Mouse (Mus musculus): ENCODE results near the gene Lrit2.

Gene Lrit2

GRCm38 (mm10) chr14:37067629-37068028 lies at the start of gene Lrit2:
Gene Lrit2 (plus strand): TSS chr14:37067929.
- no peak for DNase-seq (ENCODE audit: low spot score in 2 of 2)

DNA sequence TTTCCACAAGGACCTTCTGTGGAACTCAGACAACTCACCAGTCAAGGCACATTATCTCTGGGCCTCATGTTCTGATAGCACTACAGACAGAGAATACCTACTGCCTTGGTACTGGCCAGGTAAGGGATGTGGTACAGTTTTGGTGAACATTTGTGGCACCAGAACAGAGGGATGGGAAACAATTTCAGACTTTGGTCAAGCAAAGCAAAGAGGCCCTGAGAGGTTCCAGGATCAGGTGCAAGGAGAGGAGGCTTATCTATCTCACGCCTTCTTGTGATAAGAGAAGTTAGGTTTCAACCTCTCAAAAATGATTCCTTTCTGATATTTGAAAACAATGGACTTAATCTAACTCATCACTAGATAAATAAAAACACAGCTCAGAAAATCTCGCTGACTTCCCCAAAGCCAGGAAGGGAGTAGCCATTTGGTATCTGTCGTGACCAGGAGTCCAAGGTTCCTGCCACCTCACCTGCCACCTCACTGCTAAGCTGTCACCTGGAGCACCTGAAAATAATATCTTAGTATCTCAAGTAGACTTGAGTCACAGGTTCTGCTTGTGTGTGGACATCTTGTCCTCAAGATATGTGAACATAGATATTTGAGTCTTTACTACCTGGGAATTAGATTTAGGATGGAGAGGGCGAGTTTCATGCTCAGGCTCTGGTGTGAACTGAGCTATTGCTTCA lies 40.3 kb upstream of the Lrit2 start:
- no peak for DNase-seq (ENCODE audit: low spot score in 2 of 2)

- DNase-seq (ENCODE audit: low spot score in 2 of 2) = no peak
These were observed 39.8 kb upstream of the Lrit2 start for GRCm38 (mm10) chr14:37027951-37028350.

DNA sequence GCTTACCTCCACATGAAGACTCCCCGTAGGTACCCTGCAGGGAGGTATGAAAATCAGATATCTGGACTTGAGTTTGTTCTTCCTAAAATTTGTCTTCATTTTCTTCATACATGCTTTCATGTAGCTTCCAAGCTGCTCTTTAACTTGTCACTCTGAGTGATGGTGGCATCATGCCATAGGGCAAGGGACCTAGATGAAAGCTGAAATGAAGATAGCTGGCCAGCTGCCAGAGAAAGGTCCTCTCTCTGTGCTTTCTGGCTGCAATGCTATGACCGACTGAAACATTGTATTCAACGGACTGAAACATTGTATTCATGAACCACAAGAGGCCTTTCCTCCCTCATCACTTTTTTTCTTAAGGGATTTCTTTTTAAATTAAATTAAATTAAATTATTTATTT lies 39.2 kb upstream of the Lrit2 start:
- no peak for DNase-seq (ENCODE audit: low spot score in 2 of 2)

- no peak for DNase-seq (ENCODE audit: low spot score in 2 of 2)
These were observed 35.1 kb upstream of the Lrit2 start for GRCm38 (mm10) chr14:37032481-37033104.

GRCm38 (mm10) chr14:37033241-37033640 lies 34.5 kb upstream of the Lrit2 start:
- DNase-seq (ENCODE audit: low spot score in 2 of 2) = peak; percentile 21 to 69

DNA sequence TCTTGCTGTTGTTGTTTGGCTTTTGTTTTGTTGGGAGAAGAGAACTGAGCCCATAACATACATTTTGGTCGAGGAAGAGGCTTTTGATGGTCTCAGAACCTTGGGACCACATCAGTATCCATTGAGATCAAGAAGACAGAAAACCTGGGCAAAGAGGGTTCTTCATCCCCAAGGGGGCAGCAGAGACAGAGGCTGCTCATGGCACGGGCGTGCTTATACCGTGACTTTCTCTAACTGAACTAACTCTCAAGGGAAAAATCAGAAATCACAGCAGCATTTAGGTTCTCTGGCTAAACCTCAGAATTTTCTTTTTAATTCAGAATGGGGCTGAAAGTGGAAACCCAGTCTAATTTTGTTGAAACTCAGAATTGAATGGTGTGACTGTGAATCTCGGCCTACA lies 33.3 kb upstream of the Lrit2 start:
- no peak for DNase-seq (ENCODE audit: low spot score in 2 of 2)

- DNase-seq (ENCODE audit: low spot score in 2 of 2) = no peak
These were observed 18.8 kb upstream of the Lrit2 start, which contains the start of gene Rgr for GRCm38 (mm10) chr14:37048914-37049410. Gene Rgr (minus strand): TSS chr14:37048964.

DNA sequence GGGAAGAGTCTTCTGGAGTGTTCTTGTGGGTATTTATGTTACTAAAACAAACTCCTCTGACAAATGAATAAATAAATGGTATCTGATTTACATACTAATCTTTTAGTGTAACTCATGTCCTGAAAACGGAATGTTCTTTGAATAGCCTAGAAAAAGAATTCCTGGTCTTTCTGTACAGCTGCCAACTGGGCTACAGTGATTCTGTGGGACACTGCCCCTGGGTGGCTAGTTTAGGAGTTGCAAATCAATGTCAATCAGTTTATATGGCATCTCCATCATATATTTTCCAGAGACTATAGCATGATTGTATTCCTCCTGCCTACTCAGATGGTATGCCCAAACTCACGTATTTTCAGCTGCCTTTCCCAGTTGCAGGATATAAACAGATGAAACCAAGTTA lies 2.9 kb upstream of the Lrit2 start:
- DNase-seq (ENCODE audit: low spot score in 2 of 2) = no peak

- no peak for DNase-seq (ENCODE audit: low spot score in 2 of 2)
These were observed 1.1 kb upstream of the Lrit2 start for GRCm38 (mm10) chr14:37066636-37067035.

GRCm38 (mm10) chr14:37068516-37068915 lies 787 bp downstream of the Lrit2 start:
- DNase-seq (ENCODE audit: low spot score in 2 of 2) = no peak

- no peak for DNase-seq (ENCODE audit: low spot score in 2 of 2)
These were observed 13.0 kb downstream of the Lrit2 start for GRCm38 (mm10) chr14:37080724-37081123.

- DNase-seq (ENCODE audit: low spot score in 2 of 2) = no peak
These were observed 16.0 kb downstream of the Lrit2 start for GRCm38 (mm10) chr14:37083755-37084154.

- DNase-seq (ENCODE audit: low spot score in 2 of 2) = no peak
These were observed 26.7 kb downstream of the Lrit2 start for GRCm38 (mm10) chr14:37094436-37094835.

GRCm38 (mm10) chr14:37095556-37095955 lies 27.8 kb downstream of the Lrit2 start:
- no peak for DNase-seq (ENCODE audit: low spot score in 2 of 2)

DNA sequence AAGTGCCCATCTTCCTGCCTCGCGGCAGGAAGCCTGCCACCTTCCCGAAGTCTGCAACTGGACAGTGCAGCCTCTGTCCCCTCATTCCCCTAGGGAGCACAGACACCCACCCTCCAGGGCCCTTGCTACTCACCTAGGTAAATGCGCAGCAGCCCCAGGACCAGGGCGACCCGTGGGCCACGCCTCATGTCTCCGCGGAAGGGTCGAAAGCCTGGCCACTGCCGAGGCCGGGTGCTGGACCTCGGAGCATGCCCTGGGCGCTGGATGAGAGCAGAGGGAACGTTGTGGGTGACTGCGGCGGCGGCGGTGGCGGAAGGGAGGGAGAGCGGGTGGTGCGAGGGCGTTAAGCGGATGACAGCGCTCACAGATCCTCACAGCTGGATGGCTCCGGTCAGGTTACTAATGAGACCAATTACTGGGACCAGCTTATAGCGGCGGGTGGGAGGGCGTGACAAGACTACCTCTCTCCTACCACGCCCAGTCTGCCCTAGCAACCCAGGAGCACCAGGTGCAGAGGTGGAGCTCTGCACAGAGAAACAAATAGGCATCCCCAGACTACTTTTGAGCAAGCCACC lies 30.3 kb downstream of the Lrit2 start, which contains the start of gene Cdhr1:
Gene Cdhr1 (minus strand): TSS at position 392 of the 575 bp plus-strand sequence.
- DNase-seq (ENCODE audit: low spot score in 2 of 2) = no peak

- no peak for DNase-seq (ENCODE audit: low spot score in 2 of 2)
These were observed 33.8 kb downstream of the Lrit2 start for GRCm38 (mm10) chr14:37101531-37101930.

- DNase-seq (ENCODE audit: low spot score in 2 of 2) = no peak
These were observed 34.8 kb downstream of the Lrit2 start for GRCm38 (mm10) chr14:37102484-37102883.

- DNase-seq (ENCODE audit: low spot score in 2 of 2) = no peak
These were observed 37.0 kb downstream of the Lrit2 start for GRCm38 (mm10) chr14:37104747-37105146.

DNA sequence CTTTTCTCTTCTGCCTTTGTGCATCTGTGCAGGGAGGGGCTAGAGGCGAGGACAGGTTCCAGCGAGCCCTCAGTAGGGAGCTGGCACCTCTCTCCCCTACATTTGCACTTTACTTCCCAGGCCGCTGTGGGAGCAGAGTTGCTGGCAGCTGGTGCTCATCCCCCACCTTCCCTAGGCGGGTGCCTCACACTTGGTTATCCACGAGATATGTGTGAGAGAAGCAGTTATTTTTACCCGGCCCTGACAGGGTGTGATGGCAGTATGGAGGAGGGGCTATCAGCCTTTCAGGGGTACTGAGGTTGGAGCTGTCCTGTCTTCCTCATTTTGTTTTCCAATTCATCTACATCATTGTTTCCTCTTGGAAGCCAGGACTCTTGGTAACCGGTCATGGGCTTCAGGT lies 38.1 kb downstream of the Lrit2 start:
- no peak for DNase-seq (ENCODE audit: low spot score in 2 of 2)

DNA sequence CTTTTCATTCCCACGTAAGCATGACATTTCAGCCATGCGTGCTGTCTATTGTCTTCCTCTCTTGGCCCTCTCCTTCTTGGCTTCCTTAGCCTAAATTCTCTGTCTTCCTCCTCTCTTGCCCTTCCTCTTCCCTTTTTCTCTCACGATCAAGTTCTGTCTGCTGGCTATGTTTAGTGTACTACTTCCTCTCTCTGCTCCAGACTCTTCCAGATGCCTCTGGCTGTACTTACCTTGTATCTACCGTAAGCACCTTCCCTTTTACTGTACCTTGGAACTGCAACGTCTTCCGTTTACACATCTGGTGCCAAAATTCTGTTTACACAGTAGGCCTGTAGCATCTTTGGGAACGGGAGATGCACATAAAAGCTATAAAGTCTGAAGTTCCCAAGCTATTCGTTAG lies 41.7 kb downstream of the Lrit2 start:
- no peak for DNase-seq (ENCODE audit: low spot score in 2 of 2)

- DNase-seq (ENCODE audit: low spot score in 2 of 2) = no peak
These were observed 42.2 kb downstream of the Lrit2 start for GRCm38 (mm10) chr14:37109975-37110374.

- DNase-seq (ENCODE audit: low spot score in 2 of 2) = no peak
These were observed 42.7 kb downstream of the Lrit2 start for GRCm38 (mm10) chr14:37110456-37110855.
